Mouse (Mus musculus) forebrain, embryonic 10.5 days (tissue): ENCODE results near the gene Rd3l. TPM values are rescaled to one million over a fixed set of nuclear protein-coding genes. Genes with fewer than 3 reads are reported as not detected.

Experiments used
- DNase-seq: peaks from one replicate; pipeline ENCODE4 v3.0.0-alpha.2; 2017; ENCODE audit warnings: low spot score; ENCODE audit errors: extremely low spot score
- H3K27ac ChIP-seq: fragments of 300-500 bp; sonication (generic); 2 replicates; pipeline ENCODE4 v1.5.1; 2016; ENCODE audit warnings: mild to moderate bottlenecking
- H3K27me3 ChIP-seq: fragments of 300-500 bp; sonication (generic); 2 replicates; pipeline ENCODE4 v1.6.1; 2016; ENCODE audit warnings: mild to moderate bottlenecking; ENCODE audit not compliant: poor library complexity, severe bottlenecking
- H3K36me3 ChIP-seq: fragments of 300-500 bp; sonication (generic); replicated peaks from 2 replicates; pipeline ENCODE4 v1.6.1; 2016; ENCODE audit warnings: mild to moderate bottlenecking, moderate library complexity
- H3K4me1 ChIP-seq: fragments of 300-500 bp; sonication (generic); 2 replicates; pipeline ENCODE4 v1.6.1; 2016
- H3K4me3 ChIP-seq: fragments of 300-500 bp; sonication (generic); 2 replicates; pipeline ENCODE4 v1.5.1; 2016; ENCODE audit warnings: mild to moderate bottlenecking, moderate library complexity
- H3K9me3 ChIP-seq: fragments of 300-500 bp; sonication (generic); 2 replicates; pipeline ENCODE4 v1.6.1; 2016; ENCODE audit warnings: mild to moderate bottlenecking, moderate library complexity
- WGBS: fragments of 180-500 bp; shearing (Covaris S2); methylation state at CpG from one replicate; pipeline ENCODE4 v1.1.7; 2016; 5-methylcytosine and 5-hydroxymethylcytosine counted together
- polyA plus RNA-seq: library from polyadenylated mRNA; unstranded; fragments of >200 nt; fragmentation: Nextera tagmentation; extraction: Ambion mirVana; gene quantifications from 2 replicates; pipeline ENCODE4 v1.2.1, GENCODE M21; 2016

Rd3l gene
- not detected in 2 replicates for polyA plus RNA-seq

DNA sequence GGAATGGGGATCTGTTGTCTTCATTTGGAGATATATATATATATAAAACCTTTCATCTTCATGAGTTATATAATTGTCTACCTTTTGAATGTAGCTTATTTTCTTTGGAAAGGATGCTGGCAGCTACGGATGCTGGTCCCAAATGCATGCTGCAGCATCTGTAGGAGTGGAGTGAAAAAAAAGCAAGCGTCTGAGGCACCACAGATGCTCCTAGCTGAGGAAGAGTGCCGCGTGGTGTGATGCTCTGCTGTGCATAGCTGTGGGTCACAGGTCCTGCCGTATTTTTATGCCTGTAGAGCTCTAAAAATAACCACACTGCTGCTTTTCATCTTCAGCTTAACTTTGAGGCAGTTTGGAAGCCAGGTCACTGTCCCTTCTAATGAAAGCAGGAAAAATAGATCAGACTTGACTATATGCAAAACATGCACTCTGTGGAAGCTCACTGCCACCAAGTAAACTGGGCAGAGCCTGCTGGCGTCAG, at the start of gene Rd3l:
Gene Rd3l (minus strand): TSS at position 431 of the 481 bp plus-strand sequence.
- H3K4me3 ChIP-seq, result no peak within 1 kb of the TSS

GRCm38 (mm10) chr12:112027408-112027807, 46.3 kb upstream of the Rd3l start:
- DNase-seq, result no peak
- H3K4me1 ChIP-seq, result no peaks in the 10 kb centered on the region
- no peaks in the 10 kb centered on the region for H3K27me3 ChIP-seq
- no peak overlapping the region for H3K27ac ChIP-seq
- H3K9me3 ChIP-seq, result peaks cover 3% of the 10 kb centered on the region; the same call in 1 of the 2 replicates
- H3K36me3 ChIP-seq, result no peaks in the 10 kb centered on the region
- WGBS, result 84% methylated on average over 4 of the region's 4 CpGs
- H3K4me3 ChIP-seq, result no peak overlapping the region

More for the DNA sequence above, at the start of gene Rd3l:
- no peak for DNase-seq
- 82% methylated on average over 6 of the region's 6 CpGs for WGBS
- Histone ChIP-seq H3K36me3 (no peaks in the 10 kb centered on the region), H3K4me1 (no peaks in the 10 kb centered on the region), H3K27ac (no peak within 1 kb of the TSS), H3K9me3 (no peaks in the 10 kb centered on the region), H3K27me3 (no peaks in the 10 kb centered on the region)

- Histone ChIP-seq H3K27ac (no peak overlapping the region), H3K4me1 (no peaks in the 10 kb centered on the region), H3K36me3 (no peaks in the 10 kb centered on the region), H3K9me3 (peaks cover 11% of the 10 kb centered on the region), H3K4me3 (no peak overlapping the region), H3K27me3 (no peaks in the 10 kb centered on the region)
- WGBS, result 85% methylated on average over 14 of the region's 14 CpGs
- no peak for DNase-seq
These were observed 45.0 kb upstream of the Rd3l start for GRCm38 (mm10) chr12:112025907-112026645.

DNA sequence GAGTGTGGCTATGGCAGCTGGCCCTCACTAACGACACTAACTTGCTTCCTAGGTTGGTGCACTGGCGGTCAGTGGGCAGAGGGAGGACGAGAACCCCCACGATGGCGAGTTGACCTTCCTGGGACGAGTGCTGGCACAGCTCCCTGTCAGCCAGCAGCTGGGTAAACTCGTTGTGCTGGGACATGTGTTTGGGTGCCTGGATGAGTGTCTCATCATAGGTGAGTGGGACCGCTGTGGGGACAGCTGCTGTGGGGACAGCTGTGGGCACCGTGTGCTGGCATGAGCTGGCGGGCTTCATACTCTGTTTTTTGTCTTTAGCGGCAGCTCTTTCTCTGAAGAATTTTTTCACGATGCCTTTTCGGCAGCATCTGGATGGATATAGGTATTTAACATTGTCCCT, 44.3 kb upstream of the Rd3l start:
- H3K27ac ChIP-seq, result no peak overlapping the region
- H3K27me3 ChIP-seq, result no peaks in the 10 kb centered on the region
- no peak overlapping the region for H3K4me3 ChIP-seq
- H3K4me1 ChIP-seq, result no peaks in the 10 kb centered on the region
- WGBS, result 94% methylated on average over 13 of the region's 13 CpGs
- no peaks in the 10 kb centered on the region for H3K36me3 ChIP-seq
- H3K9me3 ChIP-seq, result peaks cover 14% of the 10 kb centered on the region
- DNase-seq, result no peak

GRCm38 (mm10) chr12:112024581-112025310, 43.6 kb upstream of the Rd3l start:
- Histone ChIP-seq H3K27me3 (no peaks in the 10 kb centered on the region), H3K4me3 (no peak overlapping the region), H3K9me3 (peaks cover 20% of the 10 kb centered on the region), H3K27ac (no peak overlapping the region), H3K36me3 (no peaks in the 10 kb centered on the region), H3K4me1 (no peaks in the 10 kb centered on the region)
- DNase-seq, result no peak
- whole genome bisulfite sequencing, result 82% methylated on average over 17 of the region's 17 CpGs

- Histone ChIP-seq H3K9me3 (peaks cover 21% of the 10 kb centered on the region), H3K36me3 (no peaks in the 10 kb centered on the region), H3K27me3 (no peaks in the 10 kb centered on the region), H3K4me1 (no peaks in the 10 kb centered on the region), H3K4me3 (no peak overlapping the region), H3K27ac (no peak overlapping the region)
- no peak for DNase-seq
- WGBS, result 90% methylated on average over 2 of the region's 2 CpGs
These were observed 42.2 kb upstream of the Rd3l start for GRCm38 (mm10) chr12:112023306-112023705.

GRCm38 (mm10) chr12:112016346-112016745, 35.2 kb upstream of the Rd3l start:
- peaks cover 26% of the 10 kb centered on the region for H3K4me1 ChIP-seq
- H3K36me3 ChIP-seq, result no peaks in the 10 kb centered on the region
- peaks cover 13% of the 10 kb centered on the region for H3K9me3 ChIP-seq
- no peak for DNase-seq
- WGBS, result 82% methylated on average over 4 of the region's 4 CpGs
- no peak overlapping the region for H3K4me3 ChIP-seq
- H3K27ac ChIP-seq, result no peak overlapping the region
- no peaks in the 10 kb centered on the region for H3K27me3 ChIP-seq

DNA sequence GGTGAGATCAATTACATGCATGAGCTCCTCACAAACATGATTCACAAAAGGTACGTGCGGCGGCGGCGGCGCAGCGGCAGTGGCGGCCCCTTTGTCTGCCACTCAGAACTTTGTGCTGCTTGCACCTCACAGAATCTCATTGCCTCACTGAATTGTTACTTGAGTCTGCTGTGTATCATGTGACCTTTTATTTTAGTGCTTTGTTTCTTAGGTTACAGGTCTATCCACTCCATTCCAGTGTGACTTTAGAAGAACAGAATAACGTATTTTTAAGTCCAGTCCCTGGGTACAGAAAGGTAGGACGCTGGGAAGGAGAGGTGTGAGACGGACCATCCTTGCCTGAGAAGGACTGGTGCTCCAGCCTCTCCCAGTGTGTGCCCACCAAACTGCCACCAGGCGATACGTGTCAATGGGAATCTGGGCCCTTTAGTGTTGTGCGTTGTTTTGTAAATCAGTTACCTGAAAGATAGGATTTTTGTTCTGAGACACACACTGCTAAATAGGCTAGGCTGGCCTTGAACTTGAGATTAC, 32.2 kb upstream of the Rd3l start:
- peak overlapping the region; percentile 89 for H3K27ac ChIP-seq
- 13% methylated on average over 14 of the region's 14 CpGs for WGBS
- H3K4me1 ChIP-seq, result peaks cover 26% of the 10 kb centered on the region
- H3K4me3 ChIP-seq, result peak overlapping the region; percentile 42
- H3K36me3 ChIP-seq, result no peaks in the 10 kb centered on the region
- peak; percentile 75 for DNase-seq
- no peaks in the 10 kb centered on the region for H3K9me3 ChIP-seq
- H3K27me3 ChIP-seq, result no peaks in the 10 kb centered on the region

- H3K4me3 ChIP-seq, result peak overlapping the region; percentile 42
- no peaks in the 10 kb centered on the region for H3K9me3 ChIP-seq
- WGBS, result 28% methylated on average over 12 of the region's 12 CpGs
- H3K27me3 ChIP-seq, result no peaks in the 10 kb centered on the region
- H3K27ac ChIP-seq, result peak overlapping the region; percentile 89
- no peaks in the 10 kb centered on the region for H3K36me3 ChIP-seq
- DNase-seq, result peak; percentile 83
- H3K4me1 ChIP-seq, result peaks cover 28% of the 10 kb centered on the region
These were observed 31.6 kb upstream of the Rd3l start for GRCm38 (mm10) chr12:112012511-112013270.

DNA sequence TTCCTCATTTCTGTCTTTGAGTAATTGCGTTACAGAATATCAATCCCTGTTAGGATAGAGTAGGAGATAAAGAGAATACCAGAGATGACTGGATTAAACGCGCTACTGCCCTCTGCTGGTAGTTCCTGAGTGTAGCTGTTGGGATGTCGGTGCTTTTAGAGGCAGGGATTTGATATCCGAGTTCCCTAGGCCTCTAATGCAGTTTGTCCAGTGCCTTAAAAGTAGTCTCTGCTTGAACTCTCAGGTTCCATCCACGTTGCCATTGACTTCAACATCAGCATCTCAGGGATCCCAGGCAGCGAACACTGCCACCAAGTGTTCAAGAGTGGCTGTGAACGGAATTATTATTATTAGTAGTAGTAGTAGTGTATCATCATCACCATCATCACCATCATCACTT, 20.1 kb upstream of the Rd3l start:
- Histone ChIP-seq H3K27me3 (no peaks in the 10 kb centered on the region), H3K27ac (no peak overlapping the region), H3K4me3 (no peak overlapping the region), H3K4me1 (no peaks in the 10 kb centered on the region), H3K9me3 (no peaks in the 10 kb centered on the region), H3K36me3 (no peaks in the 10 kb centered on the region)
- 26% methylated on average over 8 of the region's 8 CpGs for WGBS
- DNase-seq, result peak; percentile 61

DNA sequence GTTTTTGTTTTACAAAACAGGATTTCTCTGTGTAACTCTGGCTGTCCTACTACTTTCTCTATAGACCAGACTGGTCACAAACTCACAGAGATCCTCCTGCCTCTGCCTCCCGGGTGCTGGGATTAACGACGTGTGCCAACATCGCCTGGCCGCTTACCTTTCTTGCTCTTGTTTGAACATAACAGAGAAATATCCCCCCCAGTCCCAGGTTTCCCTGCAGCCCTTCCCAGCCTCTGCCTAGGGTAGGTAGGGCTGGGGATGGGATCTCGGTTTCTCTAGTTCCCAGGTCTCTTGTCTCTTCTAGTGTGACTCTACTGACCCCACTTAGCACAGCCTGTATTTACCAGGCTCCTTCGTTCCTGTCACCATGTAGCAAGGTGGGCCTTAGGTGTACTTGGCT, 18.6 kb upstream of the Rd3l start:
- H3K4me3 ChIP-seq, result no peak overlapping the region
- H3K4me1 ChIP-seq, result no peaks in the 10 kb centered on the region
- no peaks in the 10 kb centered on the region for H3K27me3 ChIP-seq
- H3K9me3 ChIP-seq, result peaks cover 4% of the 10 kb centered on the region; the same call in 1 of the 2 replicates
- DNase-seq, result no peak
- WGBS, result 94% methylated on average over 7 of the region's 7 CpGs
- H3K36me3 ChIP-seq, result no peaks in the 10 kb centered on the region
- H3K27ac ChIP-seq, result no peak overlapping the region

DNA sequence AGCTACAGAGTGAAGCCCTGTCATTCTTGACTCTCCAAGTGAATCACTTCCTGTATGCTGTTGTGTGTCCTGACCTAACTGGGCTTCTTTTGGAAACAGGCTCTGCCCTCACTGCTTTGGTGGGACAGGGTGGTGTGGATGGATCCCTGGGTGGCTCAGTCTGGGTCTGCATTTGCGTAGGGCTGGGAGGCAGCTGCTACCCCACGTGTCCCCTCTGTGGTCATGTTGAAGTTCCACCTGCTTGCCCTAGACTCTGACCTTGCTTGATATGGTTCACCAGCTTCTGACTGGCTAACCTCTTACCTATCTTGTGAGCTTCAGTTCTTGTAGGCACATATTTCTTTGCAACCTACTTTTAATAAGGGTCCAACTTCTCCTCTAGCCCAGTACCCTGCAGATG, 14.0 kb upstream of the Rd3l start:
- no peaks in the 10 kb centered on the region for H3K4me1 ChIP-seq
- no peaks in the 10 kb centered on the region for H3K27me3 ChIP-seq
- H3K4me3 ChIP-seq, result no peak overlapping the region
- H3K27ac ChIP-seq, result no peak overlapping the region
- peaks cover 4% of the 10 kb centered on the region; the same call in 1 of the 2 replicates for H3K9me3 ChIP-seq
- 94% methylated on average over 2 of the region's 2 CpGs for WGBS
- no peaks in the 10 kb centered on the region for H3K36me3 ChIP-seq
- no peak for DNase-seq
